Mouse (Mus musculus): ENCODE results near the gene Pigp.

- TF ChIP-seq CTCF (IDR thresholded peaks at IDR 0.05; ENCODE audit: low read depth, low read length) (no peak), POLR2A (IDR thresholded peaks at IDR 0.05; ENCODE audit: borderline replicate concordance, low read depth, low read length) (no peak)
These were observed 39.6 kb upstream of the Pigp start for GRCm38 (mm10) chr16:94411287-94411686.

Data from bone marrow macrophage, adult 2 months (primary cell).